Mouse (Mus musculus) granulocyte monocyte progenitor cell, adult 5-6 weeks (primary cell): ENCODE measurements around the gene Efcab3. TPM values are rescaled to one million over a fixed set of nuclear protein-coding genes. Genes with fewer than 3 reads are reported as not detected.

Experiments used
- ATAC-seq: replicated peaks from 2 replicates; pipeline ENCODE4 v1.8.0; 2016; ENCODE audit warnings: mild to moderate bottlenecking, moderate TSS enrichment, inconsistent platforms; ENCODE audit not compliant: poor library complexity, severe bottlenecking
- total RNA-seq, 2 experiments: library from RNA; stranded (forward) in 1 of 2; stranded (reverse) in 1 of 2; fragments of 200-712, 200-1000 nt in 1 of 2; fragments of >200 nt in 1 of 2; fragmentation: Nextera tagmentation in 1 of 2; gene quantifications; 2 replicates each; pipeline ENCODE4 v1.2.3; 2014 to 2017

Efcab3 gene
- total RNA-seq, 2 experiments from 2014 or later, result not detected

- ATAC-seq, result peak; percentile 48
Measured at GRCm38 (mm10) chr11:105145211-105145610, 81.8 kb downstream of the Efcab3 start.

GRCm38 (mm10) chr11:105146593-105146992 lies 83.2 kb downstream of the Efcab3 start, which contains the start of gene Gm10842:
Gm10842 (plus strand) TSS chr11:105146893.
- ATAC-seq, result no peak

- no peak for ATAC-seq
Measured at GRCm38 (mm10) chr11:105149353-105149752, 86.0 kb downstream of the Efcab3 start.

GRCm38 (mm10) chr11:105149766-105150165 lies 86.4 kb downstream of the Efcab3 start:
- ATAC-seq, result no peak

GRCm38 (mm10) chr11:105150691-105151090 lies 87.3 kb downstream of the Efcab3 start:
- peak; percentile 23; the same call in 1 of the 2 replicates for ATAC-seq

- peak; percentile 34 for ATAC-seq
Measured at GRCm38 (mm10) chr11:105151226-105152016, 88.0 kb downstream of the Efcab3 start.

GRCm38 (mm10) chr11:105152017-105152300 lies 88.6 kb downstream of the Efcab3 start:
- no peak for ATAC-seq

GRCm38 (mm10) chr11:105152357-105152899 lies 89.0 kb downstream of the Efcab3 start:
- no peak for ATAC-seq

- ATAC-seq, result no peak
Measured at GRCm38 (mm10) chr11:105153068-105153833, 89.9 kb downstream of the Efcab3 start.

- ATAC-seq, result no peak
Measured at GRCm38 (mm10) chr11:105155915-105156314, 92.5 kb downstream of the Efcab3 start.

GRCm38 (mm10) chr11:105156748-105157267 lies 93.4 kb downstream of the Efcab3 start:
- ATAC-seq, result no peak

- ATAC-seq, result no peak
Measured at GRCm38 (mm10) chr11:105158047-105158446, 94.7 kb downstream of the Efcab3 start.

GRCm38 (mm10) chr11:105159673-105160360 lies 96.4 kb downstream of the Efcab3 start:
- ATAC-seq, result no peak

- no peak for ATAC-seq
Measured at GRCm38 (mm10) chr11:105161411-105161810, 98.0 kb downstream of the Efcab3 start.

- no peak for ATAC-seq
Measured at GRCm38 (mm10) chr11:105164516-105165510, 101.4 kb downstream of the Efcab3 start.

- ATAC-seq, result no peak
Measured at GRCm38 (mm10) chr11:105166780-105167179, 103.4 kb downstream of the Efcab3 start.
